Mouse (Mus musculus) midbrain, postnatal 0 days (tissue): ENCODE measurements around the gene Apom. TPM values are rescaled to one million over a fixed set of nuclear protein-coding genes. Genes with fewer than 3 reads are reported as not detected.
A peak's percentile ranks its signal among the peaks of the same experiment; 100 is the strongest.

Experiments
- ATAC-seq: fragments of 200-750 bp; cut with Nextera tagmentation; 2 replicates; pipeline ENCODE4 v1.8.0; 2017; ENCODE audit warnings: moderate number of reproducible peaks, mild to moderate bottlenecking, moderate TSS enrichment, moderate library complexity; ENCODE audit not compliant: low FRiP score
- DNase-seq: peaks from one replicate; pipeline ENCODE4 v3.0.0-alpha.2; 2015; ENCODE audit warnings: low spot score
- H3K27ac ChIP-seq: fragments of 300-500 bp; sonication (generic); 2 replicates; pipeline ENCODE4 v1.5.1; 2014; ENCODE audit warnings: low read depth, mild to moderate bottlenecking, low read length, mixed read lengths
- H3K27me3 ChIP-seq: fragments of 300-500 bp; sonication (generic); 2 replicates; pipeline ENCODE4 v1.6.1; 2014; ENCODE audit warnings: low read length, control low read depth, mixed read lengths; ENCODE audit not compliant: insufficient read depth
- H3K36me3 ChIP-seq: fragments of 300-500 bp; sonication (generic); 2 replicates; pipeline ENCODE4 v1.6.1; 2014; ENCODE audit warnings: low read length, control low read depth, mixed read lengths; ENCODE audit not compliant: insufficient read depth
- H3K4me1 ChIP-seq: fragments of 300-500 bp; sonication (generic); 2 replicates; pipeline ENCODE4 v1.6.1; 2014; ENCODE audit warnings: mild to moderate bottlenecking, control low read depth, antibody characterized with exemption, low read length, mixed read lengths; ENCODE audit not compliant: insufficient read depth
- H3K4me2 ChIP-seq: fragments of 300-500 bp; sonication (generic); 2 replicates; pipeline ENCODE4 v1.6.1; 2014; ENCODE audit warnings: low read depth, mild to moderate bottlenecking, low read length, mixed read lengths; ENCODE audit not compliant: poor library complexity, severe bottlenecking
- H3K4me3 ChIP-seq: fragments of 300-500 bp; sonication (generic); 2 replicates; pipeline ENCODE4 v1.5.1; 2014; ENCODE audit warnings: low read depth, mild to moderate bottlenecking, low read length, moderate library complexity
- H3K9ac ChIP-seq: fragments of 300-500 bp; sonication (generic); replicated peaks from 2 replicates; pipeline ENCODE4 v1.6.1; 2014; ENCODE audit warnings: mild to moderate bottlenecking, low read length, moderate library complexity, mixed read lengths; ENCODE audit not compliant: poor library complexity, severe bottlenecking
- H3K9me3 ChIP-seq: fragments of 300-500 bp; sonication (generic); 2 replicates; pipeline ENCODE4 v1.6.1; 2016; ENCODE audit warnings: low read length, control low read depth
- CTCF ChIP-seq: IDR thresholded peaks from 2 replicates; pipeline ENCODE4 v1.5.1; 2016; ENCODE audit warnings: antibody characterized with exemption, mild to moderate bottlenecking
- WGBS: fragments of 180-500 bp; shearing (Covaris S2); extraction: QIAGEN DNeasy Blood & Tissue Kit; methylation state at CpG from one replicate; pipeline ENCODE4 v1.1.7; 2014; 5-methylcytosine and 5-hydroxymethylcytosine counted together
- polyA plus RNA-seq: library from polyadenylated mRNA; unstranded; fragments of >200 nt; fragmentation: Nextera tagmentation; extraction: Ambion mirVana; gene quantifications from 2 replicates; pipeline ENCODE4 v1.2.1, GENCODE M21; 2015
- total RNA-seq: library from RNA; depleted of rRNA; stranded (reverse); fragments of >200 nt; gene quantifications from 2 replicates; pipeline ENCODE4 v1.2.3, GENCODE M21; 2014

Gene Apom
- total and polyA plus RNA-seq, 2 experiments from 2014 or later, result 0.44 TPM; not detected in 1

DNA sequence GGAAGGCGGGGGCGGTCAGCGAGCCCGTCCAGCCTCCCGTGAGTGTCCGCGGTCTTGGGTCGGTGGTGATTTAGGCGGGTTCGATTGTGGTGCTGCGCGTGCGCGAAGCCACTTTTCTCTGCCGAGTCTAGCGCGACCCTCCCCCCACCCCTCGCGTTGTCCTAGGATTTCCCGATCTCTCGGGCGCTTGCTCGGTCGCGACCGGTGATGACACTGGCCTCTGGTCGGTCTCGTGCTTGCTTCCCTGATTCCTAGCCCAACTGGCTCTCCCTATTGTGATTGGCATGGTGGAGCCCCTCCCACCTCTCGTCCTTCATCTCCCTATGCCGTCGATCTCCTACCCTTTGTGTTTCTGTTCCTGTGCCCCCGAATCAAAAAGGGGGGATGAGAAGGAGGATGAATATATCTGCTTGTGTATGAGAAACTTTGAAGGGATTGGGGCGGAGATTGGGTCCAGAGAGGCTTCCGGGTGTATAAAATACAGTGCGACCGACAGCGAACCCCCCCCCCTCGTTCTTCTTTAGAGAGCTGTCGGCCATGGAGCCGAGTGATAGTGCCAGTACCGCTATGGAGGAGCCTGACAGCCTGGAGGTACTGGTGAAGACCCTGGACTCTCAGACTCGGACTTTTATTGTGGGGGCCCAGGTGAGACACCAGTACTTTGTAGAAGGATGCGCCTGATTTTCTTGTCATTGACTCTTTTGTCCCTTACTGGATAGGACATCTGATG, 3.9 kb upstream of the Apom start:
- peak; percentile 82 for DNase-seq
- no peaks in the 10 kb centered on the region for H3K9me3 ChIP-seq
- ATAC-seq, result peak; percentile 80
- peak overlapping the region; percentile 79 for H3K4me2 ChIP-seq
- H3K27ac ChIP-seq, result peak overlapping the region; percentile 96
- no peaks in the 10 kb centered on the region for H3K27me3 ChIP-seq
- WGBS, result under 1% methylated on average over 34 of the region's 43 CpGs
- H3K4me1 ChIP-seq, result no peaks in the 10 kb centered on the region
- TF ChIP-seq CTCF, result no peak
- H3K36me3 ChIP-seq, result peaks cover 24% of the 10 kb centered on the region
- peak overlapping the region; percentile 63 for H3K4me3 ChIP-seq
- peak overlapping the region; percentile 64 for H3K9ac ChIP-seq

DNA sequence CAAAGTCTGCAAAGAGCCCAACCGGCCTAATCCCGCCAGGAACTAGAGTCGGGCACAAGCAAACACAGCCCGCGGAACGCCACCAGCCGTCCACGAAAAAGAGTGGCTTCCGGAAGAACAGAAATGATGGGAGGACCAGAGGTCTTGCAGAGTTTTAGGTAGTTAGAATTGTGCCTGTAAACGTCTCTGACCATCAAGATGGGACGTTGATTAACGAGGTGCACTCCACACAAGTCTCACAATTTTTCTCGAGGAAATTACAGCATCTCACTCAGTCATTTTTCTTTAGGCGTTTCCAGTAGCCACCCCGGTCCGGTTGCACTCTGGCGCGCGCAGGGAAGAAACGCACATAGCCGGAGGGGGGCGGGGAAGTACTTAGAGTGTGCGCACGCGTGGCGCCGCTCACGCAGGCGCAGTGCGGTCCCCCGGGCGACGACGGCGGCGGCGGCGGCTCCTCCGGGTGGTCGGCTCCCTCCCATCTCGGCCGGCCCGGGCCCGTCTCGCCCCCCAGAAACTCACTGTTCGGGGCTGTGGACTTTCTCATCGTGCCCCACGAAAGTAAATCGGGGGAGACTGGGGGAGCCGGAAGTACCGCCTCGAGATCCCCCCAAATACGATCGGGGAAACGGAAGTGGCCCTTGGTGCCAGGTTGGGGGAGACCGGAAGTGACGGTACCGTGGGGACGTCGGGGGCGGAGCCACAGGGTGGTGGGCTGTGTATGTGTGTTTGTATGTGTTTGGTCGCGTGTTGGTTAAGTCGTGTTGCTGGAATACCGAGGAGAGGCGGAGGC, 3.1 kb upstream of the Apom start, which contains the start of gene Bag6:
Gene Bag6 (plus strand): TSS at position 378 of the 790 bp plus-strand sequence.
- Histone ChIP-seq H3K27ac (peak within 1 kb of the TSS; percentile 96), H3K9me3 (no peaks in the 10 kb centered on the region), H3K4me1 (no peaks in the 10 kb centered on the region), H3K4me3 (peak within 1 kb of the TSS; percentile 63), H3K9ac (peak within 1 kb of the TSS; percentile 64), H3K27me3 (no peaks in the 10 kb centered on the region), H3K36me3 (peaks cover 21% of the 10 kb centered on the region), H3K4me2 (peak within 1 kb of the TSS; percentile 79)
- peak; percentile 96 for DNase-seq
- ATAC-seq, result peak; percentile 94
- 1% methylated on average over 66 of the region's 66 CpGs for WGBS
- TF ChIP-seq CTCF, result peak; percentile 17

- DNase-seq, result no peak
- Histone ChIP-seq H3K4me2 (no peak overlapping the region), H3K27me3 (no peaks in the 10 kb centered on the region), H3K4me3 (no peak overlapping the region), H3K9ac (no peak overlapping the region), H3K4me1 (no peaks in the 10 kb centered on the region), H3K9me3 (no peaks in the 10 kb centered on the region), H3K36me3 (peaks cover 10% of the 10 kb centered on the region), H3K27ac (no peak overlapping the region)
- 87% methylated on average over 7 of the region's 7 CpGs for WGBS
- TF ChIP-seq CTCF, result no peak
- ATAC-seq, result no peak
Observed at GRCm38 (mm10) chr17:35133517-35133916, 1.7 kb upstream of the Apom start.

GRCm38 (mm10) chr17:35132174-35132560, 317 bp upstream of the Apom start:
- DNase-seq (no peak), ATAC-seq (no peak)
- Histone ChIP-seq H3K36me3 (0 out of 2 replicates have a peak, but pooled peaks cover 7% of the 10 kb centered on the region), H3K27ac (no peak overlapping the region), H3K4me1 (peaks cover 6% of the 10 kb centered on the region), H3K27me3 (no peaks in the 10 kb centered on the region), H3K4me2 (no peak overlapping the region), H3K9ac (no peak overlapping the region), H3K9me3 (no peaks in the 10 kb centered on the region), H3K4me3 (no peak overlapping the region)
- WGBS, result 78% methylated on average over 3 of the region's 3 CpGs
- no peak for TF ChIP-seq CTCF

GRCm38 (mm10) chr17:35131038-35131437, 812 bp downstream of the Apom start:
- H3K4me1 ChIP-seq, result peaks cover 13% of the 10 kb centered on the region
- ATAC-seq, result no peak
- H3K4me2 ChIP-seq, result no peak overlapping the region
- H3K4me3 ChIP-seq, result no peak overlapping the region
- no peaks in the 10 kb centered on the region for H3K27me3 ChIP-seq
- H3K9me3 ChIP-seq, result no peaks in the 10 kb centered on the region
- WGBS, result 89% methylated on average over 8 of the region's 8 CpGs
- H3K36me3 ChIP-seq, result 0 out of 2 replicates have a peak, but pooled peaks cover 7% of the 10 kb centered on the region
- no peak overlapping the region for H3K9ac ChIP-seq
- H3K27ac ChIP-seq, result no peak overlapping the region
- TF ChIP-seq CTCF, result no peak
- DNase-seq, result no peak

DNA sequence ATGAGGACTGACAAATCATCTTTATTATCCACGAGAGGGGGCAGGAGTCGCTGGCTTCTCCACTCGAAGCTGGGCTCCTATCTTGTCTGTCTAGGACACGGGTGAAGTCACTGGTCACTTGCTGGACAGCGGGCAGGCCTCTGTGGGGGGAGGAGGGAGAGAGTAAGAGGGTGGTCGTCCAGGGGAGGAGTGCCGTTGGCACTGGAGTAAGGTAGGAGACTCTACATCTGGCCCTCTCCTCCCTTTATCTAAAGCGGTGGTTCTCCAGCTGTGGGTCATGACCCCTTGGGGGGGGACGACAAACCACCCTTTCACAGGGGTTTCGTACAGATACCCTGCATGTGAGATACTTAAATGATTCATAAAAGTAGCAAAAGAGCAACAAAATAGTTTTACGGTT, 2.9 kb downstream of the Apom start:
- ATAC-seq (no peak), DNase-seq (no peak)
- H3K4me2 ChIP-seq, result no peak overlapping the region
- H3K4me3 ChIP-seq, result no peak overlapping the region
- no peaks in the 10 kb centered on the region for H3K27me3 ChIP-seq
- no peak for TF ChIP-seq CTCF
- WGBS, result 68% methylated on average over 11 of the region's 11 CpGs
- no peak overlapping the region for H3K9ac ChIP-seq
- H3K9me3 ChIP-seq, result no peaks in the 10 kb centered on the region
- no peak overlapping the region for H3K27ac ChIP-seq
- peaks cover 13% of the 10 kb centered on the region for H3K4me1 ChIP-seq
- H3K36me3 ChIP-seq, result peaks cover 13% of the 10 kb centered on the region
